Mouse (Mus musculus) CH12.LX (cell line): ENCODE data around the gene B2m. TPM values are rescaled to one million over a fixed set of nuclear protein-coding genes. Genes with fewer than 3 reads are reported as not detected.

Source experiments
- DNase-seq: peaks from one replicate; pipeline ENCODE4 v3.0.0-alpha.2; 2013; ENCODE audit errors: extremely low read depth
- H3K27ac ChIP-seq: 2 replicates; pipeline ENCODE4 v1.5.1; 2012; ENCODE audit warnings: low read depth, mild to moderate bottlenecking, control low read depth, moderate library complexity; ENCODE audit not compliant: insufficient read depth
- H3K27me3 ChIP-seq: replicated peaks from 2 replicates; pipeline ENCODE3; 2012; ENCODE audit warnings: inconsistent platforms
- H3K36me3 ChIP-seq, 2 experiments: replicated peaks in 1 of 2; 2 replicates each; pipeline versions ENCODE3 to v1.6.1; 2012; ENCODE audit warnings: inconsistent platforms in 1 of 2, low read length in 1 of 2, mild to moderate bottlenecking in 1 of 2, mixed read lengths in 1 of 2, moderate library complexity in 1 of 2; ENCODE audit not compliant: control insufficient read depth in 1 of 2, insufficient read depth in 1 of 2
- H3K4me1 ChIP-seq, 2 experiments: 2 replicates each; pipeline ENCODE4 v1.6.1; 2012; ENCODE audit warnings: inconsistent platforms in 1 of 2, moderate library complexity in 1 of 2; ENCODE audit not compliant: insufficient read depth in 2 of 2, control insufficient read depth in 1 of 2
- H3K4me2 ChIP-seq: 2 replicates; pipeline ENCODE4 v1.6.1; 2012; ENCODE audit warnings: low read depth, mild to moderate bottlenecking, control low read depth; ENCODE audit not compliant: poor library complexity, insufficient read depth, severe bottlenecking
- H3K4me3 ChIP-seq, 3 experiments: fragments of 150-350 bp in 1 of 3; sonication (generic) in 1 of 3; replicated peaks in 1 of 3; 2 replicates each; pipeline versions ENCODE3 to v1.5.1; 2011 to 2012; ENCODE audit warnings: low read depth in 2 of 3, low read length in 2 of 3, mild to moderate bottlenecking in 2 of 3, moderate library complexity in 2 of 3, control low read depth in 1 of 3, improper control_type of control experiment in 1 of 3, inconsistent platforms in 1 of 3, mixed read lengths in 1 of 3; ENCODE audit not compliant: poor library complexity in 1 of 3
- H3K79me2 ChIP-seq: replicated peaks from 2 replicates; pipeline ENCODE4 v1.6.1; 2012; ENCODE audit warnings: mild to moderate bottlenecking, moderate library complexity; ENCODE audit not compliant: control insufficient read depth, poor library complexity, insufficient read depth, severe bottlenecking; ENCODE audit errors: extremely low read depth
- H3K9ac ChIP-seq: 2 replicates; pipeline ENCODE4 v1.6.1; 2012; ENCODE audit warnings: low read depth, mild to moderate bottlenecking, control low read depth, moderate library complexity; ENCODE audit not compliant: insufficient read depth
- H3K9me3 ChIP-seq: replicated peaks from 2 replicates; pipeline ENCODE3; 2012; ENCODE audit warnings: low read length, inconsistent platforms, mixed read lengths
- BHLHE40 ChIP-seq: IDR thresholded peaks from 2 replicates; pipeline ENCODE4 v1.6.1; 2011; ENCODE audit warnings: mild to moderate bottlenecking, low read depth, low read length, improper control_type of control experiment
- CHD1 ChIP-seq: IDR thresholded peaks from 2 replicates; pipeline ENCODE4 v1.6.1; 2012; ENCODE audit warnings: low read depth, low read length, improper control_type of control experiment, inconsistent platforms
- CHD2 ChIP-seq: IDR thresholded peaks from 2 replicates; pipeline ENCODE4 v1.6.1; 2011; ENCODE audit warnings: low read length, improper control_type of control experiment
- ELF1 ChIP-seq: IDR thresholded peaks from 2 replicates; pipeline ENCODE4 v1.6.1; 2014; ENCODE audit warnings: low read depth, mild to moderate bottlenecking, inconsistent platforms, low read length, improper control_type of control experiment
- EP300 ChIP-seq: IDR thresholded peaks from 2 replicates; pipeline ENCODE4 v1.6.1; 2011; ENCODE audit warnings: low read length, improper control_type of control experiment
- ETS1 ChIP-seq: conservative IDR thresholded peaks from 2 replicates; pipeline ENCODE4 v1.6.1; 2012; ENCODE audit warnings: low read depth, mild to moderate bottlenecking, inconsistent platforms, low read length, improper control_type of control experiment, moderate library complexity
- HCFC1 ChIP-seq: IDR thresholded peaks from 2 replicates; pipeline ENCODE4 v1.6.1; 2012; ENCODE audit warnings: low read depth, mild to moderate bottlenecking, inconsistent platforms, low read length, improper control_type of control experiment
- JUN ChIP-seq: IDR thresholded peaks from 2 replicates; pipeline ENCODE4 v1.6.1; 2011; ENCODE audit warnings: low read depth, mild to moderate bottlenecking, low read length, improper control_type of control experiment, moderate library complexity; ENCODE audit not compliant: insufficient read depth
- JUND ChIP-seq: conservative IDR thresholded peaks from 2 replicates; pipeline ENCODE4 v1.6.1; 2011; ENCODE audit warnings: low read depth, low read length, improper control_type of control experiment
- KAT2A ChIP-seq: IDR thresholded peaks from 2 replicates; pipeline ENCODE4 v1.6.1; 2012; ENCODE audit warnings: low read length, improper control_type of control experiment, inconsistent platforms; ENCODE audit not compliant: insufficient replicate concordance
- MAFK ChIP-seq: IDR thresholded peaks from 2 replicates; pipeline ENCODE4 v1.6.1; 2011; ENCODE audit warnings: low read length, improper control_type of control experiment; ENCODE audit not compliant: insufficient replicate concordance
- MAZ ChIP-seq: IDR thresholded peaks from 2 replicates; pipeline ENCODE4 v1.6.1; 2012; ENCODE audit warnings: low read depth, mild to moderate bottlenecking, inconsistent platforms, low read length, improper control_type of control experiment, moderate library complexity
- MEF2A ChIP-seq: IDR thresholded peaks from 2 replicates; pipeline ENCODE4 v1.6.1; 2014; ENCODE audit warnings: low read depth, mild to moderate bottlenecking, inconsistent platforms, low read length, improper control_type of control experiment, borderline replicate concordance
- MXI1 ChIP-seq: IDR thresholded peaks from 2 replicates; pipeline ENCODE4 v1.6.1; 2011; ENCODE audit warnings: mild to moderate bottlenecking, low read depth, low read length, improper control_type of control experiment
- MYC ChIP-seq: IDR thresholded peaks from 2 replicates; pipeline ENCODE4 v1.6.1; 2011; ENCODE audit warnings: low read depth, mild to moderate bottlenecking, improper control_type of control experiment, low read length
- NRF1 ChIP-seq: IDR thresholded peaks from 2 replicates; pipeline ENCODE4 v1.6.1; 2014; ENCODE audit warnings: low read depth, mild to moderate bottlenecking, inconsistent platforms, low read length, improper control_type of control experiment, moderate library complexity
- RCOR1 ChIP-seq: conservative IDR thresholded peaks from 2 replicates; pipeline ENCODE4 v1.6.1; 2012; ENCODE audit warnings: low read depth, mild to moderate bottlenecking, inconsistent platforms, low read length, improper control_type of control experiment
- SIN3A ChIP-seq: IDR thresholded peaks from 2 replicates; pipeline ENCODE4 v1.6.1; 2012; ENCODE audit warnings: low read length, improper control_type of control experiment, inconsistent platforms
- SMC3 ChIP-seq: IDR thresholded peaks from 2 replicates; pipeline ENCODE4 v1.6.1; 2011; ENCODE audit warnings: low read depth, low read length, improper control_type of control experiment
- TBP ChIP-seq: conservative IDR thresholded peaks from 2 replicates; pipeline ENCODE4 v1.6.1; 2011; ENCODE audit warnings: low read depth, low read length, improper control_type of control experiment
- TCF12 ChIP-seq: IDR thresholded peaks from 2 replicates; pipeline ENCODE4 v1.6.1; 2014; ENCODE audit warnings: low read depth, mild to moderate bottlenecking, inconsistent platforms, low read length, improper control_type of control experiment
- UBTF ChIP-seq: IDR thresholded peaks from 2 replicates; pipeline ENCODE4 v1.6.1; 2012; ENCODE audit warnings: low read depth, mild to moderate bottlenecking, inconsistent platforms, low read length, improper control_type of control experiment, moderate library complexity
- ZC3H11A ChIP-seq: IDR thresholded peaks from 2 replicates; pipeline ENCODE4 v1.6.1; 2012; ENCODE audit warnings: low read depth, mild to moderate bottlenecking, inconsistent platforms, low read length, improper control_type of control experiment
- ZKSCAN1 ChIP-seq: IDR thresholded peaks from 2 replicates; pipeline ENCODE4 v1.6.1; 2012; ENCODE audit warnings: low read depth, inconsistent platforms, low read length, improper control_type of control experiment, borderline replicate concordance
- ZMIZ1 ChIP-seq: IDR thresholded peaks from 2 replicates; pipeline ENCODE4 v1.6.1; 2012; ENCODE audit warnings: low read depth, mild to moderate bottlenecking, inconsistent platforms, low read length, improper control_type of control experiment
- dilution Hi-C: fragments of 300-500 bp; cut with MboI; formaldehyde crosslinking; loops from 2 replicates; pipeline ENCODE4 v1.14.3; 2020; ENCODE audit warnings: low sequenced_read_pairs; ENCODE audit not compliant: extremely low pct_unique_long_range_greater_than_20kb, extremely low pct_ligation_motif_present
- in situ Hi-C: fragments of 300-500 bp; cut with MboI; formaldehyde crosslinking; loops from 3 replicates; pipeline ENCODE4 v1.14.3; 2019; ENCODE audit warnings: low sequenced_read_pairs, low pct_ligation_motif_present, low pct_unique_long_range_greater_than_20kb, mixed read lengths
- polyA plus RNA-seq: library from polyadenylated mRNA; unstranded; fragments of >175 nt; gene quantifications from 2 replicates; pipeline ENCODE4 v1.2.1, GENCODE M21; 2012; ENCODE audit warnings: low read depth; ENCODE audit not compliant: insufficient read length
- total RNA-seq, 2 experiments: library from RNA; depleted of rRNA; stranded (reverse); fragments of 300-350 nt in 1 of 2; fragments of >200 nt in 1 of 2; gene quantifications; 2 replicates each; pipeline ENCODE4 v1.2.3; 2012 to 2014

B2m gene
- total and polyA plus RNA-seq, 3 experiments: 1,509 to 1,954 (median 1,919) TPM

DNA sequence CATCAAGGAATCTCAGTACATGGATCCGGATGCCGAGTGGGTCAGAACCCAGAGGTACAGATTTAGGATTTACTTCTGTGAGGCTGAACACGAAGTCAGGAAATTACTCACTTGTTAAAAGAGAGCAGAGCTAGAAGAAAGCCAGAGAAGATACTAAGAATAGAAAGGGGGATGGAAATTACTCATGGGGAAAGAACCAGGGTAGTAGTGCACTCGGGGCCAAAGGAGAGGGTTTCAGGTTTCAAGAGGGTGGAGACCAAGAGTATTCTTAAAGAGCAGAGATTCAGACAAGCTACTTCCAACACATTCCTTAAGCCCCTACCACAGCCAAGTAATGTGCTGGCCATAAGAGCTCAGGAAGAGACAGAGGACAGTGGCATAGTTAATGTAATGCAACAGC lies 14.1 kb downstream of the B2m start (continued):
- 0 out of 2 replicates have a peak, but pooled peaks have one; percentile 47 for TF ChIP-seq CHD2

DNA sequence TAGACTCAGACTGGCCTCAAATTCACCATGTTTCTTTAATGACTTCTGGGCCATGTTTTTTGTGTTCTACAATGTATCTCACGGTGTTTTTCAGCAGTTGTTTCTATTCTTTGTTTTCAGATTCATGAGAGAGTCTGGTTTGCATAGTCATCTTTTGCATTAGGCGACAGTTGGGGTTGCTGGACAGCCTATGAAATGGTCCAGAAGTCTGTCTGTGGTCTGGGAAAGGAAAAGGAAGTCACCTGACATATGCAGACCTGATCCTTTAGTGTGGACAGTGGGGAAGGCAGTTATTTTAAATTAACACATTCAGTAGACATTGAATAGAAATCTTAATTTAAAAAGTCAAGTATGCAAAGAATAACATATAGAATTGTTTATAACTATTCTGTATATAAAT lies 15.0 kb downstream of the B2m start:
- dilution Hi-C loops (no loop called here), in situ Hi-C loops (loop anchor here (5.0 kb wide), 1 partner anchor 45 kb away; the partner anchor contains the start of gene Spg11)
- peaks cover 0 to 4% of the 10 kb centered on the region in 2 experiments for H3K36me3 ChIP-seq
- peak overlapping the region; percentile 14; the same call in 1 of the 2 replicates for H3K4me2 ChIP-seq
- peak overlapping the region; percentile 45; the same call in 1 of the 2 replicates for H3K27ac ChIP-seq
- no peak overlapping the region for H3K4me3 ChIP-seq
- no peak for TF ChIP-seq ZMIZ1
- no peak for TF ChIP-seq KAT2A
- 0 out of 2 replicates have a peak, but pooled peaks have one; percentile 37 for TF ChIP-seq MAFK
- 0 out of 2 replicates have a peak, but pooled peaks have one; percentile 51 for TF ChIP-seq SIN3A
- TF ChIP-seq EP300: peak; percentile 21; the same call in 1 of the 2 replicates
- 0 out of 2 replicates have a peak, but pooled peaks have one; percentile 15 for TF ChIP-seq RCOR1
- no peak; the same call in 1 of the 2 replicates for TF ChIP-seq ETS1
- no peak for TF ChIP-seq TCF12
- TF ChIP-seq BHLHE40: peak; percentile 92
- TF ChIP-seq ZKSCAN1: no peak
- no peak for DNase-seq
- H3K9me3 ChIP-seq: no peaks in the 10 kb centered on the region
- H3K9ac ChIP-seq: no peak overlapping the region
- H3K27me3 ChIP-seq: no peaks in the 10 kb centered on the region
- H3K4me1 ChIP-seq: peaks cover 11 to 69% of the 10 kb centered on the region in 2 experiments
- H3K79me2 ChIP-seq: no peaks in the 10 kb centered on the region

DNA sequence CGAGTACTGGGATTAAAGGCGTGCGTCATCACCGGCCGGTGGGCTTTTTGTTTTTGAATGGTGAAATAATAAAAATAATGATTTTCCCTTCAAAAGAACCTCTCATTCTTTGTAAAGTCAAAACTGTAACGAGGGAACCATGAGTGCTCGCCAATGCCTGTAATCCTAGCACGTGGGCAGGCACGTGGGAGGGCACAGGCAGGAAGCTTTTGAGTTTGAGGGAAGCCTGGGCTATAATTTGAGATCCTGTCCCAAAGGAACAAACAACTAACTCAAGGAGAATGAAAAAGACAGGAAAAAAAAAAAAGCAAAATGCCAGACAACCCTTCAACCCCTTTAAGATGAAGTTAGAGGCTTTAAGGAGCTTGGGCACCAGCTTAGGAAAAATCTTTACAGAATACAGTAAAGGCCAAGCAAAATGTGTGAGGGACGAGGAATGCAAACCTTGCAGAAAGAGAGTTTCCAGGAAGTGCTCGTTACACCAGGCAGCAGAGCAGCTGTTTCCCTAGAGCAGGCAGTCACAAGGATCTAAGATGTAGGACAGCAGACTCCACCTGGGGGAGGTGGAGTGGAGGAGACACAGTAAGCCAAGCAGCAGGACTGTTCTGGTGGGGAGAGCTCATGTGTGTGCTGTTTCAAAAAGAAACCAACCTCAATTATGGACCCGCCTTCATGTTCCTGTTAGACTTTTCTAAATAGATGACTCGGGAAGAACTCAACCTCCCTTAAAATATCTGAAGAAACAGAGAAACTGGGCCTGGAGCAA lies 16.1 kb downstream of the B2m start:
- peaks cover 0 to 4% of the 10 kb centered on the region in 2 experiments for H3K36me3 ChIP-seq
- no peaks in the 10 kb centered on the region for H3K9me3 ChIP-seq
- peak overlapping the region; percentile 73 for H3K9ac ChIP-seq
- H3K4me2 ChIP-seq: peak overlapping the region; percentile 97
- peak overlapping the region; percentile 89 for H3K27ac ChIP-seq
- H3K4me1 ChIP-seq: peaks cover 8 to 58% of the 10 kb centered on the region in 2 experiments
- in situ Hi-C loops (loop anchor here (5.0 kb wide), 1 partner anchor 46 kb away; the partner anchor contains the start of gene Spg11), dilution Hi-C loops (no loop called here)
- no peaks in the 10 kb centered on the region for H3K79me2 ChIP-seq
- peak; percentile 77 for DNase-seq
- H3K4me3 ChIP-seq: peak overlapping the region; percentile 28 to 41 (median 34)
- no peaks in the 10 kb centered on the region for H3K27me3 ChIP-seq
- TF ChIP-seq HCFC1 (no peak), MXI1 (peak; percentile 15; the same call in 1 of the 2 replicates), ETS1 (peak; percentile 86), SMC3 (no peak), MAFK (peak; percentile 91), ZMIZ1 (no peak), EP300 (peak; percentile 61), NRF1 (no peak), TCF12 (peak; percentile 33; the same call in 1 of the 2 replicates), UBTF (no peak), JUND (no peak), RCOR1 (no peak), ZC3H11A (no peak), JUN (no peak), CHD2 (no peak), ZKSCAN1 (no peak), MYC (peak; percentile 82; the same call in 1 of the 2 replicates), ELF1 (peak; percentile 75), CHD1 (no peak), MEF2A (peak; percentile 67; the same call in 1 of the 2 replicates), MAZ (no peak), TBP (peak; percentile 68)
